Mouse (Mus musculus): Measurements from ENCODE around the gene Aip. TPM values are rescaled to one million over a fixed set of nuclear protein-coding genes. Genes with fewer than 3 reads are reported as not detected.

Aip gene
- polyA plus RNA-seq, 1 experiment, result 25.1 TPM

DNA sequence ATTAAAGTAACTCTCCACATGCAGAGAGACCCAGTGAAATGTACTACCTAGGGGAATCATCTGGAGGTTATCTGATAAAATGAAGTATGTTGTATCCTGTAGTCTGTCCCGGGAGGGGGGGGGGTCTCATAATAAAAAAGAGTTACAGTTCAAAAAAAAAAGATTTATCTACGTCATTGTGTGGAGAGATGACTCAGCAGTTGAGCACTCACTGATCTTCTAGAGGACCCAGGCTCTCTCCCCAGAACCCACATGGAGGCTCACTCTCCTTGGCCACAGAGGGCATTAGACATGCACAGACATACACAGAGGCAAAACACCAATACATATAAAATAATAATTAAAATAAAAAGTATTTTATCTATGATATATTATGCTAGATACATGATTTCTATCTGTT lies 34.3 kb downstream of the Aip start:
- no peaks in the 10 kb centered on the region for H3K9me3 ChIP-seq (ENCODE audit: control insufficient read depth, low read length)
- H3K36me3 ChIP-seq (ENCODE audit: control insufficient read depth), result no peaks in the 10 kb centered on the region
- H3K4me1 ChIP-seq (ENCODE audit: control insufficient read depth), result peaks cover 21% of the 10 kb centered on the region
- H3K4me3 ChIP-seq (replicated peaks), result no peak overlapping the region
- peaks cover 25% of the 10 kb centered on the region for H3K27me3 ChIP-seq (ENCODE audit: control insufficient read depth)
- no peak for TF ChIP-seq TAL1 (IDR thresholded peaks at IDR 0.05; ENCODE audit: low read length)
- TF ChIP-seq GATA1 (IDR thresholded peaks at IDR 0.05; ENCODE audit: low read length), result no peak

DNA sequence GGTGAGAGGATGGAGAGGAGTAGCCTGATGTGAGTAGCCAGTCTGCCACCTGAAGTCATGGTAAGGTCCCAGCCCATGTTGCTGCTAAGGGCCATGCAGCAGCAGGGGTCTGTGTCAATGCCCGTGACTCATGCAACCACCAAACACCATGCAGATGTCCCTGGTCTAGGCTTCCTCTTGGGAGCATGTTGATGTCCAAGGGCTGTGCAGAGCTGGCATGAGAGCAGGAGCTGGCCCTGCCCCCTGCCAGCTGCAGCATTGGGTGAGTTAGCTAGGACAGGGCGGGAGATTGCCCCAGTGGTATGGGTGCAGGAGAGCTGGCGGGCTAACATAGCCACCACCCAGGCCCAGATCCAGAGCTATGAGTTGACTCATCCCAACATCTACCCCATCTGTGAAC lies 35.2 kb downstream of the Aip start:
- Histone ChIP-seq H3K27me3 (ENCODE audit: control insufficient read depth) (peaks cover 32% of the 10 kb centered on the region), H3K4me1 (ENCODE audit: control insufficient read depth) (peaks cover 14% of the 10 kb centered on the region), H3K36me3 (ENCODE audit: control insufficient read depth) (no peaks in the 10 kb centered on the region), H3K4me3 (replicated peaks) (no peak overlapping the region), H3K9me3 (ENCODE audit: control insufficient read depth, low read length) (no peaks in the 10 kb centered on the region)
- no peak for TF ChIP-seq TAL1 (IDR thresholded peaks at IDR 0.05; ENCODE audit: low read length)
- no peak for TF ChIP-seq GATA1 (IDR thresholded peaks at IDR 0.05; ENCODE audit: low read length)

DNA sequence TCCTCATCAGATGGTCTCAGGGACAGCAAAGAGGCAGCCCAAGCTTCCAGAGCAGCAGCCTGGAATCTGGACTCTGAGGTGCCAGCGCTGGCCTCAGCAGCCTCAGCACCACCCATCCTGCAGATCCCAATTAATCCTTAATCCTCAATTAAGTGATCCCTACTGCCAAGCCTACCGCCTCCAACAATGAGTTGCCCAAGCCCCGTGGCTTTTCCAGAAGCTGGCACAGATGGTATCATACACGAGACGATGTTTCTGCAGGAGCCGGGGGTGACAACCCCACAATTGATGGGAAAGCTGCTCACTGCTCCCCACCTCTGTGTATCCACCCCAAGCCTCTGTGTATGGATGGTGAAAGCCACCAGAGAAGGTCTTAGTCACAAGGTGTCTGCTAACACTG lies 36.5 kb downstream of the Aip start:
- Histone ChIP-seq H3K36me3 (ENCODE audit: control insufficient read depth) (no peaks in the 10 kb centered on the region), H3K4me3 (replicated peaks) (no peak overlapping the region), H3K4me1 (ENCODE audit: control insufficient read depth) (peaks cover 23% of the 10 kb centered on the region), H3K27me3 (ENCODE audit: control insufficient read depth) (peaks cover 38% of the 10 kb centered on the region), H3K9me3 (ENCODE audit: control insufficient read depth, low read length) (no peaks in the 10 kb centered on the region)
- no peak for TF ChIP-seq GATA1 (IDR thresholded peaks at IDR 0.05; ENCODE audit: low read length)
- TF ChIP-seq TAL1 (IDR thresholded peaks at IDR 0.05; ENCODE audit: low read length), result no peak

DNA sequence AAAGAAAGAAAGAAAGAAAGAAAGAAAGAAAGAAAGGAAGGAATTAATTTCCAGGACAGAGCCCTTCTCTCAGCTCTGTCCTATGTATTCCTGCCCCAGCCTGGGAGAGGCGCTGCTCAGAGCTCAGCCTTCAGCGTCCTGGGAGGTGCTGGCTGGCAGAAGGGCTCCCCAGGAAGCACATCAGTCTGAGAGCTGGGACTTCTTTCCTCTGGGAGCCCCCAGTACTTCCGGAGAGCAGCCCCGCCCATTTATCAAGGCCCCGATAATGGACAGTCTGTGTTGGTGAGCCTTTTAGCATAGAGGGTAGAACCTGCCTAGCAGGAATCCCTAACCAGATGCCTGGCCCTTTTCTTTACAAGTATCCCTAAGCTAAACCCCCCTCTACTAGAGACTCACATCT lies 37.5 kb downstream of the Aip start:
- no peak overlapping the region for H3K4me3 ChIP-seq (replicated peaks)
- H3K27me3 ChIP-seq (ENCODE audit: control insufficient read depth), result peaks cover 42% of the 10 kb centered on the region
- H3K9me3 ChIP-seq (ENCODE audit: control insufficient read depth, low read length), result no peaks in the 10 kb centered on the region
- TF ChIP-seq TAL1 (IDR thresholded peaks at IDR 0.05; ENCODE audit: low read length), result no peak
- no peak for TF ChIP-seq GATA1 (IDR thresholded peaks at IDR 0.05; ENCODE audit: low read length)
- H3K4me1 ChIP-seq (ENCODE audit: control insufficient read depth), result peaks cover 29% of the 10 kb centered on the region
- H3K36me3 ChIP-seq (ENCODE audit: control insufficient read depth), result no peaks in the 10 kb centered on the region

DNA sequence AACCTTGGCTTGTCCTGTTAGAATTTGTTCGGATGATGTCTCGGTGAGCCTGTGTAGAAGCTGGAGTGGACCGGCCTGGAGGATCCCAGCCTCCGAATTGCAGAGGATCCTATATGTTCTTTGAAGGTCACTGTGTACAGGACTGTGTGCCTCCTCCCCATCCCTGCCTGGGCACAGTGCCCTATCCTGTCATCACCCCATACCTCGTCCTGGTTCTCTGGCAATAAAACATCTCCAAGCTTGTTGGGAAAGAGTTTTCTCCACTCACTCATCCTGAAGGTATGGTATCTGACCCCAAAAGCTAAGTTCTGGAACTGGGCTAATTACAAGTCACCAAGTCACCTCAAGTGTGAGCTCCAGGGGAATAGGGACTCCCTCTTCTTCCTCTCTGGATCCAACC lies 38.6 kb downstream of the Aip start:
- H3K9me3 ChIP-seq (ENCODE audit: control insufficient read depth, low read length), result no peaks in the 10 kb centered on the region
- H3K4me3 ChIP-seq (replicated peaks), result no peak overlapping the region
- H3K27me3 ChIP-seq (ENCODE audit: control insufficient read depth), result peaks cover 42% of the 10 kb centered on the region
- no peaks in the 10 kb centered on the region for H3K36me3 ChIP-seq (ENCODE audit: control insufficient read depth)
- TF ChIP-seq GATA1 (IDR thresholded peaks at IDR 0.05; ENCODE audit: low read length) (no peak), TAL1 (IDR thresholded peaks at IDR 0.05; ENCODE audit: low read length) (no peak)
- peaks cover 31% of the 10 kb centered on the region for H3K4me1 ChIP-seq (ENCODE audit: control insufficient read depth)

DNA sequence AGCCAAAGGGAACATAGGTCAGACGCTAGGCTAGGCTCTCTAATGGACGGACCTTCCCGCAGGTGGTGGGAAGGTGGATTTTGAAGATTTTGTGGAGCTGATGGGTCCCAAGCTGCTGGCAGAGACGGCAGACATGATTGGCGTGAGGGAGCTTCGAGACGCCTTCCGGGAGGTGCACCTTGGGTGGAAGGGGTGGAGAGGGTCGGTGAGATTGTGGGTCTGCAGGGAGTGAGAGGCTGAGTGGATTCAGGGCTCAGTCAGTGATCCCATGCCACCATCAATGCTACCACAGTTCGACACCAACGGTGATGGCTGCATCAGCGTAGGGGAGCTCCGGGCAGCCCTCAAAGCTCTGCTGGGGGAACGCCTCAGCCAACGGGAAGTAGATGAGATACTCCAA lies 39.5 kb downstream of the Aip start:
- Histone ChIP-seq H3K4me1 (ENCODE audit: control insufficient read depth) (peaks cover 41% of the 10 kb centered on the region), H3K27me3 (ENCODE audit: control insufficient read depth) (peaks cover 42% of the 10 kb centered on the region), H3K36me3 (ENCODE audit: control insufficient read depth) (no peaks in the 10 kb centered on the region), H3K4me3 (replicated peaks) (no peak overlapping the region), H3K9me3 (ENCODE audit: control insufficient read depth, low read length) (no peaks in the 10 kb centered on the region)
- TF ChIP-seq TAL1 (IDR thresholded peaks at IDR 0.05; ENCODE audit: low read length) (no peak), GATA1 (IDR thresholded peaks at IDR 0.05; ENCODE audit: low read length) (no peak)

DNA sequence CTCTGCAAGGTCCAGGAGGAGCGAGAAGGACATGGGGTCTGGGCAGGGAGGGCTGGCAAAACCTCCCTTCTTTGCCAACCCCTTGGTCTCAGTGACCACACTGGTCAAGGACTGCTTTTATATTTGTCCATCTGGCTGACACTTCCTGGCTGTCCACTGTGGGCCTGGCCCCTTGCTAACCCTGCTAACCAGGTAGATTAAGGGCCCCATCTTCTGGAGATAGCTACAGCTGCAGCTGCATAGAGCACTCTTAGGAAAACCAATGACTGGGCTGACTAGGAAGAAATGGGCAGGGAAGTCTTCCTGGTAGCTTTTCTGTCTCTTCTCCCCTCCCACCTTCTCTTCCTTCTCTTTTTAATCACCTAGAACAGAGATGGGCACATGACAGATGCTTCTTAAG lies 40.7 kb downstream of the Aip start:
- TF ChIP-seq GATA1 (IDR thresholded peaks at IDR 0.05; ENCODE audit: low read length) (no peak), TAL1 (IDR thresholded peaks at IDR 0.05; ENCODE audit: low read length) (no peak)
- peaks cover 52% of the 10 kb centered on the region for H3K4me1 ChIP-seq (ENCODE audit: control insufficient read depth)

DNA sequence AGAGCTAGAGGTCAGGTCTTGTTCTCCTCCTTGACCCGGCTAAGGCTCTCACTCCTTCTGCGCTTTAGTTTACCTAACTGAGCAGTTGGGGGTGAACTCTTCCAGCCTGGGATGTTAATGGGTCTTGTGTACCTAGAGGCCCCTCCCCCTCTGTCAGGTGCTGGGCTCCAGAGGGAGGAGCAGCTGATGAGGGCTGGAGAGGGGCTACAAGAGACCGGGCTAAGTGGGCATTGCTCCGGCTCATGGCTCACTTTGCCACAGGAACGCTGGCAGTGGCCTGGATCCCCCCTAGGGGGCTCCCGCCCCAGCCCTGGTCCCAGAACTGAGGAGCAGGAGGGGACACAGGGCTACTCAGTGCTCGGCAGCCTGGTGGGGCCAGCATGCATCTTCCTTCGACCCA lies 41.8 kb downstream of the Aip start:
- no peaks in the 10 kb centered on the region for H3K36me3 ChIP-seq (ENCODE audit: control insufficient read depth)
- H3K27me3 ChIP-seq (ENCODE audit: control insufficient read depth), result peaks cover 29% of the 10 kb centered on the region
- no peak overlapping the region for H3K4me3 ChIP-seq (replicated peaks)
- H3K9me3 ChIP-seq (ENCODE audit: control insufficient read depth, low read length), result no peaks in the 10 kb centered on the region
- TF ChIP-seq TAL1 (IDR thresholded peaks at IDR 0.05; ENCODE audit: low read length), result no peak
- no peak for TF ChIP-seq GATA1 (IDR thresholded peaks at IDR 0.05; ENCODE audit: low read length)
- H3K4me1 ChIP-seq (ENCODE audit: control insufficient read depth), result peaks cover 64% of the 10 kb centered on the region

More for the DNA sequence above, 40.7 kb downstream of the Aip start:
- Histone ChIP-seq H3K4me3 (replicated peaks) (no peak overlapping the region), H3K36me3 (ENCODE audit: control insufficient read depth) (no peaks in the 10 kb centered on the region), H3K27me3 (ENCODE audit: control insufficient read depth) (peaks cover 37% of the 10 kb centered on the region), H3K9me3 (ENCODE audit: control insufficient read depth, low read length) (no peaks in the 10 kb centered on the region)

DNA sequence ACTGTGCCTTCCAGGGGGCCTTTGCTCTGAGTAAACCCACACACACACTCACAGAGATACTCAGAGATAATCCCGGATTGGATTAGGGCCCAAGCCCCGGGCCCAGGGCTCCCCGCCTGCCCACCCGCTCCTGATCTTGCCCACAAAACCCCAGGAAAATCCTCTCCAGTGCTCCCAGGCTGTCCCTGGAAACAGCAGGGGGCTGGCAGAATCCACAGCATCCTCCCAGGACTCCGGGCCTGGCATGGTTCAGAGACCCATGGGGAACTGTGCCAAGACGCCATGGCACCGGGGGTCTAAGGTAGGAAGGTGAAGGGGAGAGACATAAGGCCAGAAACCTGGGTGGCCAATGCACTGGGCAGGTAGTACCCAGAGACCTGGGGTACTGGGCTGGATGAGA lies 42.3 kb downstream of the Aip start:
- TF ChIP-seq GATA1 (IDR thresholded peaks at IDR 0.05; ENCODE audit: low read length) (no peak), TAL1 (IDR thresholded peaks at IDR 0.05; ENCODE audit: low read length) (no peak)

DNA sequence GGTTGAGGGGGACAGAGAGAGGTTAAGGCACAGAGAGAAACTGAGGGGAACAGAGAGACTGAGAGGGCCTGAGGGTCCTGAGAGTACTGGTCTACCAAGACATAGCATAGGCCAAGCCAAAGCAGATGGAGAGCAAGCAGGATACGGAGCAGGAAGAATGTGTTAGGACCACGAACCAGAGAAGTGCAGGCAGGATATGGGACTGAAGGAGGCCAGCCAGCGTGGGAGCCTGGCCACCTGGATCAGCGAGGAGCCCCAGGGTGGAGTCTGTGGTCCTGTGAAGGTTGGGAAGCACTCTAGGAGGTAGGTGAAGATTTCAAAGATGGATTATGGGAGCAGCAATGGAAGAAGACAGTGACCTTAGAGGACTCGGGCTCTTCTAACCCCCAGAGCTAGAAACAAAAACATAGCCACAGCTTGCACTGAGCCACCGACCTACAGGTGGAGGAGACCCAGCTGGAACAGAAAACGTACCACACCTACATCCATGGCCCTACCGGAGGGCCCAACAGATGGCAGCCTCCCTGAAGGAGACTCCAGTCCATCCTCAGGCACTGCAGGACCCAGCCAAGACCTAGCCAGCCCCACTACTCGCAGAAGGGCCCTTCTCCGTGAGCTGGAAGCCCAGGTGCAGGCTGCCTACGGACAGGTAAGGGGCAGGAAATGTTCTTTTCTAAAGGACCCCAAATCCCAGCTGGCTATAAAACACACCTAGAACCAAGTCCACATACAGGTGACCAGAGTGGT lies 43.3 kb downstream of the Aip start:
- no peak for TF ChIP-seq TAL1 (IDR thresholded peaks at IDR 0.05; ENCODE audit: low read length)
- no peak for TF ChIP-seq GATA1 (IDR thresholded peaks at IDR 0.05; ENCODE audit: low read length)
- Histone ChIP-seq H3K36me3 (ENCODE audit: control insufficient read depth) (no peaks in the 10 kb centered on the region), H3K9me3 (ENCODE audit: control insufficient read depth, low read length) (no peaks in the 10 kb centered on the region), H3K4me3 (replicated peaks) (no peak overlapping the region), H3K4me1 (ENCODE audit: control insufficient read depth) (peaks cover 66% of the 10 kb centered on the region), H3K27me3 (ENCODE audit: control insufficient read depth) (peaks cover 22% of the 10 kb centered on the region)

More for the DNA sequence above, 42.3 kb downstream of the Aip start:
- no peaks in the 10 kb centered on the region for H3K36me3 ChIP-seq (ENCODE audit: control insufficient read depth)
- peaks cover 25% of the 10 kb centered on the region for H3K27me3 ChIP-seq (ENCODE audit: control insufficient read depth)
- H3K4me3 ChIP-seq (replicated peaks), result no peak overlapping the region
- no peaks in the 10 kb centered on the region for H3K9me3 ChIP-seq (ENCODE audit: control insufficient read depth, low read length)
- H3K4me1 ChIP-seq (ENCODE audit: control insufficient read depth), result peaks cover 62% of the 10 kb centered on the region

All from erythroblast, embryonic 14.5 days (primary cell).